Comparison of ENCODE assay signal across 21 mouse cellular contexts in genomic region chr3:122492006-122492405, GRCm38 (mm10).
"Had no signal": no experiment of that assay in that cellular context is flagged by ENCODE, and none has a peak within 500 bp of the region (broad histone marks: within the 10 kb centered on the region; RNA-seq: fewer than 3 reads in every experiment).

No protein-coding gene starts in this region.

- H3K27ac ChIP-seq: intestine, embryonic 15.5 days; kidney, embryonic 15.5 days; liver, embryonic 15.5 days; lung, embryonic 15.5 days; neural tube, embryonic 12.5 days; neural tube, embryonic 15.5 days; stomach, postnatal 0 days had no signal

- H3K9me3 ChIP-seq: intestine, embryonic 15.5 days; kidney, embryonic 15.5 days; liver, embryonic 15.5 days; lung, embryonic 15.5 days; neural tube, embryonic 12.5 days; neural tube, embryonic 15.5 days had no signal

- H3K4me1 ChIP-seq: liver, embryonic 15.5 days; neural tube, embryonic 12.5 days had no signal

- H3K4me3 ChIP-seq: intestine, embryonic 15.5 days; kidney, embryonic 15.5 days; liver, embryonic 15.5 days; lung, embryonic 15.5 days; neural tube, embryonic 12.5 days; neural tube, embryonic 15.5 days had no signal

- H3K27me3 ChIP-seq: intestine, embryonic 15.5 days; kidney, embryonic 15.5 days; liver, embryonic 15.5 days; lung, embryonic 15.5 days; neural tube, embryonic 12.5 days; neural tube, embryonic 15.5 days had no signal

- DNase-seq: kidney, adult 11 months; kidney, adult 8-10 months; kidney, postnatal 10 days; kidney, postnatal 36 days; lung, adult 18-20 months; lung, postnatal 10 days; lung, postnatal 4 days; right cerebral cortex, adult 18-20 months; right cerebral cortex, postnatal 14 days; right cerebral cortex, postnatal 4 days; thymus, adult 2 months; thymus, postnatal 14 days; thymus, postnatal 4 days had no signal

- H3K9ac ChIP-seq: intestine, embryonic 15.5 days; kidney, embryonic 15.5 days; liver, embryonic 15.5 days; lung, embryonic 15.5 days; neural tube, embryonic 12.5 days; neural tube, embryonic 15.5 days had no signal

- ATAC-seq: intestine, embryonic 15.5 days had no signal

- H3K36me3 ChIP-seq: intestine, embryonic 15.5 days; kidney, embryonic 15.5 days; liver, embryonic 15.5 days; lung, embryonic 15.5 days; neural tube, embryonic 12.5 days; neural tube, embryonic 15.5 days had no signal

- H3K4me2 ChIP-seq: intestine, embryonic 15.5 days; kidney, embryonic 15.5 days; liver, embryonic 11.5 days; liver, embryonic 15.5 days; lung, embryonic 15.5 days; neural tube, embryonic 12.5 days had no signal
